Mouse (Mus musculus): Measurements from ENCODE around the gene 1300017J02Rik. TPM values are rescaled to one million over a fixed set of nuclear protein-coding genes. Genes with fewer than 3 reads are reported as not detected.

Gene 1300017J02Rik
- polyA plus RNA-seq, 1 experiment from 2014 or later = 2.3 TPM

DNA sequence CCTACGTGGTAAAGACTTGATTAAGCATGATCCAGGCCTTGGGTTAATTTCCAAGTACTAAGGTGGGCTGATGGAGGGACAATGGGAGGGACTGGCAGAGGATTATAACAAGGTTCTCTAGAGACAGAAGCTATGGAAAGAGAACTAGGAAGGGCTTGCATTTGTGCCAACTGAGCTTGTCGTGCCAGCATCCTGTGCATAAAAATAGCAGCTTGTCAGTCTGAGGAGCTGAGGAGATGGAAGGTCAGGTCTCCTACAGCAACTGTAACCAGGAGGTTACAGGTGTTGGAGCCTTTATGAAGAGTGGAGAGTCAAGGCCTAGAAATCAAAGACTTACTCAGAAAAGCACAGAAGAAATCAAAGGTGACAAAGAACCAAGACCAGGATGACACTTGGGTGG is 91.3 kb downstream of the 1300017J02Rik start:
- Histone ChIP-seq H3K4me1 (ENCODE audit: control insufficient read depth, insufficient read depth, low read length) (no peaks in the 10 kb centered on the region), H3K36me3 (ENCODE audit: control insufficient read depth, insufficient read depth, low read length) (no peaks in the 10 kb centered on the region), H3K9ac (ENCODE audit: low read length) (no peak overlapping the region), H3K4me3 (ENCODE audit: low read depth, low read length) (no peak overlapping the region), H3K4me2 (ENCODE audit: low read depth) (no peak overlapping the region), H3K27ac (ENCODE audit: low read depth, low read length) (no peak overlapping the region), H3K27me3 (ENCODE audit: control insufficient read depth, insufficient read depth, low read length) (no peaks in the 10 kb centered on the region), H3K9me3 (ENCODE audit: control insufficient read depth, low read length) (no peaks in the 10 kb centered on the region)
- DNase-seq (ENCODE audit: low spot score) = no peak
- no peak for ATAC-seq (ENCODE audit: insufficient read depth, low FRiP score, low TSS enrichment)
- WGBS = 79% methylated on average over 2 of the region's 2 CpGs

DNA sequence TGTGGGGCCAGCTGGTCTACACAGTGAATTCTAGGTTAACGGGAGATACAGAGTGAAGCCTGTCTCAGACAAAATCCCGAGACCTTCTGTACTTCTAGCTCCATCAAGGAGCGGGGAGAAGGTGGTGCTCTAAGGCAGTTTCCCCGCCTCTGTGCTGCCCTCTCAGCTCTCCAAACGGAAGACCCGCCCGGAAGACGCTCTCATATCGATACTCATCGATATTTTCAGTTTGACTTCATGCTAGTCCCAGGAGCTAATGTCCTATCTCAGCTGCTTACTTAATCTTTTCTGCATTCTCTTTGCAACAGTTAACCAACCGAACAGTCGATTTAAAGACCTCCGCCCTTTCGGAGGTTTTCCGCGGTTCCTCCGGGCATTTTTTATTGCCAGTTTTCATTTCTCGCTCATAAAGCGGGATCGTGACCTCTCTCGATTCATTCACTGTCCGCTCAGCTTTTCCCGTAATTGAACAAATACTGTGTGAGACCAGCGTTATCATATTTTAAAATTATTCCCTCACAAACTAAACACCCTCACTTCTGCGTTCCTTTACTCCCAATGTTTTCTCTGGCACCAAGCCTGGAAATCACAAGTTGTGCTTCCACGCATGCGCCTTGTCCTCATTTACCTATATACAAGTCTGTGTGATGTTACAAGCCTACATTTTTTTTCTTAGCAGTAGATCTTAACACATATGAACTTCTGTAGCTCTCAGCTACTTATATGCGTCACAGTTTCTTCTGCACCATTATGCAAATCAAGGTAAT is 92.0 kb downstream of the 1300017J02Rik start:
- ATAC-seq (ENCODE audit: insufficient read depth, low FRiP score, low TSS enrichment) (no peak), DNase-seq (ENCODE audit: low spot score) (no peak)
- no peak overlapping the region for H3K4me3 ChIP-seq (ENCODE audit: low read depth, low read length)
- H3K9me3 ChIP-seq (ENCODE audit: control insufficient read depth, low read length) = no peaks in the 10 kb centered on the region
- no peaks in the 10 kb centered on the region for H3K27me3 ChIP-seq (ENCODE audit: control insufficient read depth, insufficient read depth, low read length)
- whole genome bisulfite sequencing = 74% methylated on average over 28 of the region's 28 CpGs
- H3K4me1 ChIP-seq (ENCODE audit: control insufficient read depth, insufficient read depth, low read length) = no peaks in the 10 kb centered on the region
- H3K27ac ChIP-seq (ENCODE audit: low read depth, low read length) = no peak overlapping the region
- no peak overlapping the region for H3K9ac ChIP-seq (ENCODE audit: low read length)
- H3K4me2 ChIP-seq (ENCODE audit: low read depth) = no peak overlapping the region
- no peaks in the 10 kb centered on the region for H3K36me3 ChIP-seq (ENCODE audit: control insufficient read depth, insufficient read depth, low read length)

DNA sequence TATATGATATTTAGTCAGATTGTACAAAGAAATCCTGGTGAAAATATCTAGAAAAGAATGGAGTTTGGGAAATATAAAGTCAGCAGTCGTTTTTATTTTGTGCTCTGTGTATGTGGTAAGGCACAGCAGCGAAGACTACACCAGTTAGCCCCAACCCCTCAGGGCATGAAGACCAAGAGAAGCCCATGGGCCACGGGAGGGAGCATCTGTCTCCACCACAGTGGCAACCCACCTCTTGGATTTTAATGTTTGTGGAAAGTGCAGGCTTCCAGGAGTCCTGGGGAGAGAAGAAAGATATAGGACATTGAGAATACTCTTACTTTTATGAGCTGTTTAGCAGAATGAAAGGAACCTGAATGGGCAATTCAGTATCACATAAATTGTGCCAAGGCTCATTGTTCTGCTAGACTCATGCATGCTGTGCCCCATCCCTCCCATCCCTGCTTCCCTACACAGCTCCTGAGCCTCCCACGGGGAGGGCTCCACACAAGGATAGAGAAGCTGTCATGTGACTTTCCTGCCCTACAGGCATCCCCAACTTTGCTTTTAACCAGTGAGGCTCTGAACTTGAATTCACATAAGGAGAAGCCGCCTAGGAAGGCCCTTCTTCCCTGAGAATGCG is 96.0 kb downstream of the 1300017J02Rik start:
- Histone ChIP-seq H3K4me2 (ENCODE audit: low read depth) (no peak overlapping the region), H3K4me1 (ENCODE audit: control insufficient read depth, insufficient read depth, low read length) (no peaks in the 10 kb centered on the region), H3K27ac (ENCODE audit: low read depth, low read length) (no peak overlapping the region), H3K27me3 (ENCODE audit: control insufficient read depth, insufficient read depth, low read length) (no peaks in the 10 kb centered on the region), H3K36me3 (ENCODE audit: control insufficient read depth, insufficient read depth, low read length) (no peaks in the 10 kb centered on the region), H3K4me3 (ENCODE audit: low read depth, low read length) (no peak overlapping the region), H3K9ac (ENCODE audit: low read length) (no peak overlapping the region), H3K9me3 (ENCODE audit: control insufficient read depth, low read length) (no peaks in the 10 kb centered on the region)
- DNase-seq (ENCODE audit: low spot score) = peak; percentile 45
- ATAC-seq (ENCODE audit: insufficient read depth, low FRiP score, low TSS enrichment) = peak; percentile 95
- 45% methylated on average over 6 of the region's 6 CpGs for WGBS

DNA sequence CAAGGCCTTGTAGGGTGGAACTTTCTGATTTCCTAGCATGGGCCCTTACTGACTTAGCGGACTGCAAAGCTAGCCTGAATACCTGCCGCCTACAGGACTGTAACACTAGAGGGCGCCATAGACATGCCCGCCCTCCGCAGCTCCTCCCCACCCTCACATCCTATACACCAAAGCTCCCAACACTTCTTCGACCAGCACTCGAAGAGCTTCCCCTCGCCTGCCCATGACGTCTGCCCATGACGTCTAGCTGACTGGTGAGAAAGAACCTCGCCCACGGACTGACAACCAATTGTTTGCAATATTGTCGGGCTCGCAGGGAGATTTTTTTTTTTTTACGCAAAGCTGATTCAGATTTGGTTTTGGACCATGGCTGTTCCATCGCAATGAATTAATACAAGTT is 97.0 kb downstream of the 1300017J02Rik start:
- Histone ChIP-seq H3K4me2 (ENCODE audit: low read depth) (peak overlapping the region; percentile 21; the same call in 1 of the 2 replicates), H3K27me3 (ENCODE audit: control insufficient read depth, insufficient read depth, low read length) (no peaks in the 10 kb centered on the region), H3K36me3 (ENCODE audit: control insufficient read depth, insufficient read depth, low read length) (no peaks in the 10 kb centered on the region), H3K27ac (ENCODE audit: low read depth, low read length) (no peak overlapping the region), H3K4me1 (ENCODE audit: control insufficient read depth, insufficient read depth, low read length) (no peaks in the 10 kb centered on the region), H3K4me3 (ENCODE audit: low read depth, low read length) (no peak overlapping the region), H3K9ac (ENCODE audit: low read length) (no peak overlapping the region), H3K9me3 (ENCODE audit: control insufficient read depth, low read length) (no peaks in the 10 kb centered on the region)
- DNase-seq (ENCODE audit: low spot score) (peak; percentile 77), ATAC-seq (ENCODE audit: insufficient read depth, low FRiP score, low TSS enrichment) (peak; percentile 64)
- 10% methylated on average over 16 of the region's 16 CpGs for WGBS

DNA sequence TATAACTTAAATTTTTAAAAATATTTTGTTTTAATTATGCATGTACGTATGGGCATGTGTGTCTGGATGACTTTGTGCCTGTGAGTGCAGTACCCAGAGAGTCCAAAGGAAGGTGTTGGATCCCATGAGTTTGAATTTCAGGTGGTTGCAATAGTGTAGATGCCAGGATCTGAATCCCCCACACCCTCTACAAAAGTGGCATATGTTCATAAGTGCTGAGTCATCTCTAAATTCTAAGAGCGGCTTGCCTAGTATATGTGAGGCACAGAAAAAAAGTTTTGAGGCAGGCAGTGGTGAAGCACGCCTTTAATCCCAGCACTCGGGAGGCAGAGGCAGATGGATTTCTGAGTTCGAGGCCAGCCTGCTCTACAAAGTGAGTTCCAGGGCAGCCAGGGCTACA is 99.1 kb downstream of the 1300017J02Rik start:
- Histone ChIP-seq H3K27ac (ENCODE audit: low read depth, low read length) (no peak overlapping the region), H3K36me3 (ENCODE audit: control insufficient read depth, insufficient read depth, low read length) (no peaks in the 10 kb centered on the region), H3K9me3 (ENCODE audit: control insufficient read depth, low read length) (no peaks in the 10 kb centered on the region), H3K4me3 (ENCODE audit: low read depth, low read length) (no peak overlapping the region), H3K9ac (ENCODE audit: low read length) (no peak overlapping the region), H3K4me2 (ENCODE audit: low read depth) (no peak overlapping the region), H3K4me1 (ENCODE audit: control insufficient read depth, insufficient read depth, low read length) (no peaks in the 10 kb centered on the region; the same call in 1 of the 2 replicates), H3K27me3 (ENCODE audit: control insufficient read depth, insufficient read depth, low read length) (no peaks in the 10 kb centered on the region)
- WGBS = 87% methylated on average over 5 of the region's 5 CpGs
- ATAC-seq (ENCODE audit: insufficient read depth, low FRiP score, low TSS enrichment) (no peak), DNase-seq (ENCODE audit: low spot score) (no peak)

DNA sequence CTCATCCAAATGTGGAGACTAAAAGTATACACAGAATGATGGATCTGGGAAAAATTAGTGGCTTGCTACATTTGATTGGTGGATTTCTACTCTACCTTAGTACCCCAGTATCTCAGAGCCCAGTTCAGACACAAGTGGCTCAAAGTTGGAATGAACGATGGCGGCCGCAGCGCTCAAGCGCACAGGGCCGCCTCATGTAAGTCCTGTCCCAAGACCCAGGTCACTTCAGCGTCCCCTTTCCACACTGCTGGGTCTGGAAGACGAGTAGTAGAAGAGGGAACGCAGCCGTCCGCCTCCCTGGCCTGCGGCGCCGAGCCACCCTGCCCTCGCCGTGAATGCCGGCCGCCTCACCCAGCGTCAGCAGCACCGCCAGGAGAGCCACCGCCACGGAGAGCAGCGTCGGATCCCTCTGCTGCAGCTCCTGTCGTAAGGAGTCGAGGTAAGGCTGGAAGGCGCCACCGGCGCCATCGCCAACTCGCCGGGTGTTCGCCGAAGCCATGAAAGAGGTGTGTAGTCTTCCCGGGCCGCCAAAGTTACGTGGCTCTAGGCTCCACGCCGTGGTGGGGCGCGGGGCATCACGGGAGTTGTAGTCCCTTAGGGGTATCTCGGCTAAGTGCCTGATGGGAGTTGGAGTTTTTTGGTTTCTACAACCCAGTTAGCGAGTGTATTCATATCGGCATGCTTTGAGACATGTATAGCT is 103.2 kb downstream of the 1300017J02Rik start, which contains the start of gene Srprb:
Srprb (minus strand) TSS at position 577 of the 700 bp plus-strand sequence.
- Histone ChIP-seq H3K9ac (ENCODE audit: low read length) (peak within 1 kb of the TSS; percentile 65), H3K4me1 (ENCODE audit: control insufficient read depth, insufficient read depth, low read length) (no peaks in the 10 kb centered on the region; the same call in 1 of the 2 replicates), H3K4me2 (ENCODE audit: low read depth) (peak within 1 kb of the TSS; percentile 44), H3K27ac (ENCODE audit: low read depth, low read length) (peak within 1 kb of the TSS; percentile 15; the same call in 1 of the 2 replicates), H3K4me3 (ENCODE audit: low read depth, low read length) (peak within 1 kb of the TSS; percentile 56), H3K27me3 (ENCODE audit: control insufficient read depth, insufficient read depth, low read length) (no peaks in the 10 kb centered on the region), H3K36me3 (ENCODE audit: control insufficient read depth, insufficient read depth, low read length) (peaks cover 8% of the 10 kb centered on the region), H3K9me3 (ENCODE audit: control insufficient read depth, low read length) (no peaks in the 10 kb centered on the region)
- ATAC-seq (ENCODE audit: insufficient read depth, low FRiP score, low TSS enrichment) (peak; percentile 98), DNase-seq (ENCODE audit: low spot score) (peak; percentile 93)
- WGBS = under 1% methylated on average over 45 of the region's 45 CpGs

Other genes starting within 250 kb of the 1300017J02Rik start
- gene Rab6b, start 193.3 kb downstream of the 1300017J02Rik start, polyA plus RNA-seq (2014; fragmentation: Nextera tagmentation; extraction: Ambion mirVana) = 18.1 and 22.5 TPM in 2 replicates
- 64.5 and 71.8 TPM in 2 replicates for gene Srprb, start 102.9 kb downstream of the 1300017J02Rik start, polyA plus RNA-seq (2014; fragmentation: Nextera tagmentation; extraction: Ambion mirVana)
- gene Gm20425, start 74.8 kb downstream of the 1300017J02Rik start, polyA plus RNA-seq (2014; fragmentation: Nextera tagmentation; extraction: Ambion mirVana) = 1.7 TPM in 1 of 2 replicates, not detected in the other
- 22.4 and 28.5 TPM in 2 replicates for gene Trf, start 74.6 kb downstream of the 1300017J02Rik start, polyA plus RNA-seq (2014; fragmentation: Nextera tagmentation; extraction: Ambion mirVana)
- gene Topbp1, start 133 bp upstream of the 1300017J02Rik start, polyA plus RNA-seq (2014; fragmentation: Nextera tagmentation; extraction: Ambion mirVana) = 69.8 and 85.0 TPM in 2 replicates
- gene Cdv3, start 60.8 kb upstream of the 1300017J02Rik start, polyA plus RNA-seq (2014; fragmentation: Nextera tagmentation; extraction: Ambion mirVana) = 136 and 142 TPM in 2 replicates
- gene Bfsp2, start 175.3 kb upstream of the 1300017J02Rik start, polyA plus RNA-seq (2014; fragmentation: Nextera tagmentation; extraction: Ambion mirVana) = 0.74 and 0.92 TPM in 2 replicates

Data from neural tube, embryonic 11.5 days (tissue).